Mouse (Mus musculus) kidney, postnatal 0 days (tissue): ENCODE measurements around the gene Fubp3. TPM values are rescaled to one million over a fixed set of nuclear protein-coding genes. Genes with fewer than 3 reads are reported as not detected.
"Not testable (repeated sequence)": the region's sequence is repeated elsewhere in the genome, so short reads cannot be mapped to it uniquely, and the experiment has no call there.

ENCODE experiments used
- ATAC-seq: fragments of 200-750 bp; cut with Nextera tagmentation; replicated peaks from 2 replicates; pipeline ENCODE4 v1.8.0; 2017; ENCODE audit warnings: low read depth, moderate number of reproducible peaks, moderate TSS enrichment, moderate library complexity; ENCODE audit not compliant: low FRiP score
- DNase-seq: peaks from one replicate; pipeline ENCODE4 v3.0.0-alpha.2; 2016; ENCODE audit warnings: low spot score
- H3K27ac ChIP-seq: fragments of 300-500 bp; sonication (generic); 2 replicates; pipeline ENCODE4 v1.5.1; 2014; ENCODE audit warnings: mild to moderate bottlenecking
- H3K27me3 ChIP-seq: fragments of 300-500 bp; sonication (generic); 2 replicates; pipeline ENCODE4 v1.6.1; 2014; ENCODE audit warnings: low read length, mixed read lengths; ENCODE audit not compliant: insufficient read depth
- H3K36me3 ChIP-seq: fragments of 300-500 bp; sonication (generic); 2 replicates; pipeline ENCODE4 v1.6.1; 2014; ENCODE audit warnings: low read length, mixed read lengths; ENCODE audit not compliant: insufficient read depth
- H3K4me1 ChIP-seq: fragments of 300-500 bp; sonication (generic); replicated peaks from 2 replicates; pipeline ENCODE4 v1.6.1; 2014; ENCODE audit warnings: antibody characterized with exemption, low read length, mixed read lengths; ENCODE audit not compliant: insufficient read depth
- H3K4me2 ChIP-seq: fragments of 300-500 bp; sonication (generic); 2 replicates; pipeline ENCODE4 v1.6.1; 2014; ENCODE audit warnings: mild to moderate bottlenecking, low read length, moderate library complexity, mixed read lengths
- H3K4me3 ChIP-seq: fragments of 300-500 bp; sonication (generic); replicated peaks from 2 replicates; pipeline ENCODE4 v1.5.1; 2014; ENCODE audit warnings: low read depth, low read length
- H3K9ac ChIP-seq: fragments of 300-500 bp; sonication (generic); 2 replicates; pipeline ENCODE4 v1.6.1; 2014; ENCODE audit warnings: low read depth, low read length
- H3K9me3 ChIP-seq: fragments of 300-500 bp; sonication (generic); replicated peaks from 2 replicates; pipeline ENCODE4 v1.6.1; 2016; ENCODE audit warnings: low read length, inconsistent platforms, mixed read lengths
- CTCF ChIP-seq: IDR thresholded peaks from 2 replicates; pipeline ENCODE4 v1.5.1; 2016; ENCODE audit warnings: antibody characterized with exemption, low read depth, mild to moderate bottlenecking, moderate library complexity
- WGBS: fragments of 180-500 bp; shearing (Covaris S2); extraction: QIAGEN DNeasy Blood & Tissue Kit; methylation state at CpG from one replicate; pipeline ENCODE4 v1.1.7; 2014; 5-methylcytosine and 5-hydroxymethylcytosine counted together
- polyA plus RNA-seq: library from polyadenylated mRNA; unstranded; fragments of >200 nt; fragmentation: Nextera tagmentation; extraction: Ambion mirVana; gene quantifications from 2 replicates; pipeline ENCODE4 v1.2.1, GENCODE M21; 2015

The Fubp3 gene
- polyA plus RNA-seq, 1 experiment from 2014 or later: 87.5 TPM

DNA sequence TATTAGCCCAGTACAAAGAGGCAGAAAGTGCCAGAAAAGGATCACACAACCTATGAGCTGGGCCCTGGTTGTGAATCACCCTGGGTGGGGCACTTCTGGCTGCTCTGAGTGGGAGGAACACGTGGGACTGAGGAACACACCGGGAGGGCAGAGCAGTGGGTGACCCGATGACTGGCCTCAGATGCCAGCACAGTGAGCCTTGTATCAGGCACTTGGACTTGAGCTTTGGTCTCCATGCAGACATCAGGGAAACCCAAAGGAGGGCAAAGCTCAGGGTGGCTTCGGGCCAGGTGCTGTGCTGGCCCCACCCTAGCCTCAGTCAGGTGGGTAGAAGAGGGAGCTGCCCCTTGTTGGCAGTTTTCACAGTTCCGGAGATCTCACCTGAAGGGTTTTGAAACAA, 30.9 kb upstream of the Fubp3 start:
- DNase-seq (no peak), ATAC-seq (no peak)
- Histone ChIP-seq H3K9me3 (no peaks in the 10 kb centered on the region), H3K4me1 (no peaks in the 10 kb centered on the region), H3K27me3 (no peaks in the 10 kb centered on the region), H3K4me2 (no peak overlapping the region), H3K27ac (no peak overlapping the region), H3K36me3 (no peaks in the 10 kb centered on the region), H3K4me3 (no peak overlapping the region), H3K9ac (no peak overlapping the region)
- 77% methylated on average over 5 of the region's 5 CpGs for WGBS
- no peak for TF ChIP-seq CTCF

DNA sequence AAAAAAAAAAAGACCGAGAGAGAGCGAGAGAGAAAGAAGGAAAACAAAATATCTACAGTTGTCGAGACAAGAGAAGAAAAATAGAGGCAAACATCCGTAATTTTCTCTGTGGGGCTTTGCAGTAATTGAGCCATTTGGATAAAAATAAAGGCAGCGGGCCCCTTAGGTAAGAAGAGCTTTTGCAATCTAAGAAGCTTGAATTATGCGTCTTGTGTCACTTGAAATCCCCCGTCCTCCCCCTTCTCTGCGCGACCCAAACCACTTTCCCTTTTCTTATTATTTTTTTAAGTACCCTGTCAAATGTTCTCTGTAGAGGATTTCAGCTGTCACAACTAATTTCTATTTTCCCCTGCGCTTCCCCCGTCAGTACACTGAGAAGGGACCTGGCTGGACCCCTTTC, 24.7 kb upstream of the Fubp3 start:
- no peaks in the 10 kb centered on the region for H3K4me1 ChIP-seq
- 30% methylated on average over 10 of the region's 11 CpGs for WGBS
- no peak for TF ChIP-seq CTCF

DNA sequence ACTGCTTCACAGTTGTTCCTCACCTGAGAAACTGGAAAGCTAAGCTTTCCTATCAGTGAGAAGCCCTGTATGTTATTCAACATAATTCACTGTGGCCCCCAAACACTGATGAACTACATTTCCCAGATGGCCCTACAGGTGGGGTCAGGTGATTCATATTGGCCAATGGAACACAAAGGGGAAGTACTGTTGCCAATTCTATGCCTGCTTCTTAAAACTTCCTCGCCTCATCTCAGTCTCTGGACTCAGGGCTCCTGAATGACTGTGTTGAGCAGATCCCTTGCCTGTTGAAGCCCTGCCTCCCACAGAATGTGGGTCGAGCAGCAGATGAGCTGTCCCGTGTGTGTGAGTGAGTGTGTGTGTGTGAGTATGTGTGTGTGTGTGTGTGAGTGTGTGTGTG, 21.9 kb upstream of the Fubp3 start:
- Histone ChIP-seq H3K4me3 (no peak overlapping the region), H3K4me1 (no peaks in the 10 kb centered on the region), H3K9me3 (no peaks in the 10 kb centered on the region), H3K27me3 (no peaks in the 10 kb centered on the region), H3K36me3 (no peaks in the 10 kb centered on the region), H3K27ac (no peak overlapping the region), H3K9ac (no peak overlapping the region), H3K4me2 (no peak overlapping the region)
- whole genome bisulfite sequencing: 88% methylated on average over 3 of the region's 3 CpGs
- ATAC-seq (no peak), DNase-seq (no peak)
- no peak for TF ChIP-seq CTCF

More for the DNA sequence above, 24.7 kb upstream of the Fubp3 start:
- no peak overlapping the region for H3K4me2 ChIP-seq
- DNase-seq (no peak), ATAC-seq (no peak)
- no peaks in the 10 kb centered on the region for H3K9me3 ChIP-seq
- H3K27ac ChIP-seq: no peak overlapping the region
- H3K9ac ChIP-seq: no peak overlapping the region
- H3K36me3 ChIP-seq: no peaks in the 10 kb centered on the region
- no peaks in the 10 kb centered on the region for H3K27me3 ChIP-seq
- H3K4me3 ChIP-seq: no peak overlapping the region

DNA sequence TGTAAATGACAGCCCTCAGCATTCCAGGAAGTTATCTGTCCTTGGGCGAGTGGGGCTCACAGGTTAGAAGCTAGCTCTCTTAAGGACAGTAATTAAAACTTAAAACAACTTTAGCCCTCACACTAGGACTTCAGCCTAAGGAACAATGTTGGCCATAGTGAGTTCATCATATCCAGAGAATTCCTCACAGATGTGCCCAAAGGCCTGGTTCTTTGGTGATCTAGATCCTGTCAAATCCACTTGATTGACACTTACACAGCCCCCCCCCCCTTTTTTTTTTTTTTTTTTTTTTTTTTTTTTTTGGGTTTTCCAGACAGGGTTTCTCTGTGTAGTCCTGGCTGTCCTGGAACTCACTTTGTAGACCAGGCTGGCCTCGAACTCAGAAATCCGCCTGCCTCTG, 21.1 kb upstream of the Fubp3 start:
- H3K4me1 ChIP-seq, H3K9me3 ChIP-seq, ATAC-seq, H3K27me3 ChIP-seq, H3K36me3 ChIP-seq, H3K9ac ChIP-seq, H3K27ac ChIP-seq, DNase-seq, H3K4me2 ChIP-seq, H3K4me3 ChIP-seq: not testable (repeated sequence)
- WGBS: 82% methylated on average over 3 of the region's 3 CpGs

DNA sequence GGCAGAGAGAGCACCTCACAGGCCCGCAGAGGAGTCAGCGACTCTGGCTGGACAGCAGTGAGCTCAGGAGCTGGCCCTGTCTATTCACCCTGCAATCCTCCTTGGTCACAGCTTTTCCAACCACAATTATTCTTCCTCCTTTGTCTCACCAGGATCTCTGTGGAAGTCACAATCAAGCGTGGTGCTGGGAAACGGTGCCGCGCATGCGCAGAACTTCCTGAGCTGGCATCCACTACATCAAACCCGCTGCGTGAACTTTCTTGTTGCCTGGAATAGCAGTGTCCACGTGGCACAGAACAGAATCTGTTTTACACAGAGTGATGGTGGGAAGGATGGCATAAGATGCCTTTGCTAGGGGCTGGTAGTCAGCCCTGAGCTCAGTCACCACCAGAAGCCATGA, 20.5 kb upstream of the Fubp3 start:
- no peak for TF ChIP-seq CTCF
- Histone ChIP-seq H3K27me3 (no peaks in the 10 kb centered on the region), H3K4me2 (no peak overlapping the region), H3K4me1 (no peaks in the 10 kb centered on the region), H3K36me3 (no peaks in the 10 kb centered on the region), H3K9me3 (no peaks in the 10 kb centered on the region), H3K27ac (no peak overlapping the region), H3K4me3 (no peak overlapping the region), H3K9ac (no peak overlapping the region)
- no peak for ATAC-seq
- DNase-seq: no peak
- WGBS: 86% methylated on average over 10 of the region's 10 CpGs

DNA sequence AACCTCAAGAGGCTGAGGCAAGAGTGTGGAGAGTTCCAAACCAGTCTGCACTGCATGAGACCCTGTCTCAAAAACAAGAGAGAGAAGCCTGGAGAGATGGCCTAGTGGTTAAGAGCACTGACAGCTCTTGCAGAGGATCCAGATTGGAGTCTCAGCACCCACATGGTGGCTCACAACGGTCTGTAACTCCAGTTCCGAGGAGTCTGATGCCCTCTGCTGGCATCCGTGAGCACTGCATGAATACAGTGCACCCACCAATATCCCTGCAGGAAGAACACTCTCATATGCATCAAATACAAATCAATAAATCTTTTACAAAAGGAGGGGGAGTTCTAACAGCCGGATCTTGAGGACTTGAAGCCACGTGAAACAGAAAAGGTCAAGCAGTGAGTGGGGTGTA, 17.8 kb upstream of the Fubp3 start:
- H3K36me3 ChIP-seq: no peaks in the 10 kb centered on the region
- H3K27ac ChIP-seq: no peak overlapping the region
- no peak for ATAC-seq
- H3K9me3 ChIP-seq: no peaks in the 10 kb centered on the region
- H3K27me3 ChIP-seq: no peaks in the 10 kb centered on the region
- WGBS: 84% methylated on average over 5 of the region's 5 CpGs
- no peak for TF ChIP-seq CTCF
- no peak overlapping the region for H3K4me3 ChIP-seq
- no peaks in the 10 kb centered on the region for H3K4me1 ChIP-seq
- DNase-seq: no peak
- H3K9ac ChIP-seq: no peak overlapping the region
- H3K4me2 ChIP-seq: no peak overlapping the region

DNA sequence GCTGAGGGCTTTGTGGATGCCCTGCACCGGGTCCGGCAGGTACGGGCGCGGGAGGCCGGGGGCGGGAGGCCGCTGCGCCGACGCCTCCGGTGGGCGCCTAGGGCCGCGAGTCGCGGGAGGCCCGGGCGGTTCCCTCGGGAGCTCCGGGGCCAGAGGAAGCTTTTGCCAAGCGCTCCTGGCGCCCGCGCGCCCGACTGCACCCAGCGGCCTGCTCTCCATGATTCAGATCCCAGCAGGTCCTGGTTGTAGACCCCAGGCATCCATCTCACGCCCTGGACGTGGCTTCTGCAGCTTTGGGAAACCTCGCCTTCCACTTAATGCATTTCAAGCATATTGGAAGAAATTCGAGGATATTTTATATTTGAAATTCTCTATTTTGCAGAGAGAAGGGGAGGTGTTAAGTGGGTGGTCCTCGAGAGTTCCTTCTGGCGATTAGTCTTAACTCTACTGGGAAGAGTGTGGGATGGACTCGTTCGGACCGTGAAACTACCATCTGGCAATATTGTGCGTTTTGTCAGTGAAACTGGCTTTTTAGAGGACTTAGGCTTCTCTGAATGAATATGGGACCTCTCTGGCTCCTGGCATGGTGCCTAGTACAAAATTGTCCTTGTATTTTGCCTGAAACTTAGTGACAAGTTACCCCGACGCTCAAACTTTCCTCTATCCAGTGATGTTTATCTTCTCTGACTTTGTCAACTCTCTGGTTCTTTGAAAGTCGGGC, 624 bp downstream of the Fubp3 start:
- peak overlapping the region; percentile 91 for H3K9ac ChIP-seq
- peak; percentile 15 for DNase-seq
- 2% methylated on average over 41 of the region's 41 CpGs for WGBS
- H3K9me3 ChIP-seq: no peaks in the 10 kb centered on the region
- ATAC-seq: no peak
- H3K36me3 ChIP-seq: peaks cover 2% of the 10 kb centered on the region; the same call in 1 of the 2 replicates
- peak overlapping the region; percentile 65 for H3K4me2 ChIP-seq
- no peak for TF ChIP-seq CTCF
- peaks cover 10% of the 10 kb centered on the region for H3K4me1 ChIP-seq
- peak overlapping the region; percentile 92 for H3K27ac ChIP-seq
- H3K27me3 ChIP-seq: no peaks in the 10 kb centered on the region
- H3K4me3 ChIP-seq: peak overlapping the region; percentile 76
